Mouse (Mus musculus): Measurements from ENCODE around the gene Rhoa.
A peak's percentile ranks its signal among the peaks of the same experiment; 100 is the strongest.

Gene Rhoa

GRCm38 (mm10) chr9:108339886-108340257 is 33.9 kb downstream of the Rhoa start:
- peak in 1 of 2 experiments; percentile 14 for DNase-seq (ENCODE audit: low spot score in 2 of 2)

GRCm38 (mm10) chr9:108340258-108341138 is 34.6 kb downstream of the Rhoa start:
- DNase-seq (ENCODE audit: low spot score in 2 of 2) = peak in 1 of 2 experiments; percentile 10

- DNase-seq (ENCODE audit: low spot score in 2 of 2) = no peak
These were observed 35.2 kb downstream of the Rhoa start for GRCm38 (mm10) chr9:108341139-108341475.

GRCm38 (mm10) chr9:108341801-108342200 is 35.9 kb downstream of the Rhoa start:
- DNase-seq (ENCODE audit: low spot score in 2 of 2) = no peak

GRCm38 (mm10) chr9:108342301-108342831 is 36.4 kb downstream of the Rhoa start:
- no peak for DNase-seq (ENCODE audit: low spot score in 2 of 2)

GRCm38 (mm10) chr9:108343331-108343730 is 37.4 kb downstream of the Rhoa start:
- no peak for DNase-seq (ENCODE audit: low spot score in 2 of 2)

GRCm38 (mm10) chr9:108343835-108344234 is 37.9 kb downstream of the Rhoa start:
- DNase-seq (ENCODE audit: low spot score in 2 of 2) = no peak

- no peak for DNase-seq (ENCODE audit: low spot score in 2 of 2)
These were observed 38.5 kb downstream of the Rhoa start for GRCm38 (mm10) chr9:108344471-108344870.

- no peak for DNase-seq (ENCODE audit: low spot score in 2 of 2)
These were observed 41.1 kb downstream of the Rhoa start for GRCm38 (mm10) chr9:108347024-108347423.

- DNase-seq (ENCODE audit: low spot score in 2 of 2) = peak; percentile 74 to 90
These were observed 41.8 kb downstream of the Rhoa start, which contains the start of gene Usp4 for GRCm38 (mm10) chr9:108347540-108348289. Gene Usp4 (plus strand): TSS chr9:108347853.

- no peak for DNase-seq (ENCODE audit: low spot score in 2 of 2)
These were observed 42.4 kb downstream of the Rhoa start for GRCm38 (mm10) chr9:108348290-108348680.

- no peak for DNase-seq (ENCODE audit: low spot score in 2 of 2)
These were observed 43.8 kb downstream of the Rhoa start for GRCm38 (mm10) chr9:108349727-108350126.

GRCm38 (mm10) chr9:108378234-108378633 is 72.3 kb downstream of the Rhoa start:
- no peak for DNase-seq (ENCODE audit: low spot score in 2 of 2)

GRCm38 (mm10) chr9:108378736-108379135 is 72.8 kb downstream of the Rhoa start:
- no peak for DNase-seq (ENCODE audit: low spot score in 2 of 2)

- no peak for DNase-seq (ENCODE audit: low spot score in 2 of 2)
These were observed 73.4 kb downstream of the Rhoa start for GRCm38 (mm10) chr9:108379294-108379693.

- no peak for DNase-seq (ENCODE audit: low spot score in 2 of 2)
These were observed 75.5 kb downstream of the Rhoa start for GRCm38 (mm10) chr9:108381382-108381781.

- DNase-seq (ENCODE audit: low spot score in 2 of 2) = no peak
These were observed 79.1 kb downstream of the Rhoa start for GRCm38 (mm10) chr9:108385006-108385405.

- no peak for DNase-seq (ENCODE audit: low spot score in 2 of 2)
These were observed 80.9 kb downstream of the Rhoa start for GRCm38 (mm10) chr9:108386816-108387215.
